Mouse (Mus musculus) hindlimb bud, embryonic 11.5 days (tissue): ENCODE data around the gene Gm11037.
"Not testable (repeated sequence)": the region's sequence is repeated elsewhere in the genome, so short reads cannot be mapped to it uniquely, and the experiment has no call there.

Experiments
- DNase-seq: peaks from one replicate; pipeline ENCODE4 v3.0.0-alpha.2; 2012; ENCODE audit warnings: low read depth, low spot score; ENCODE audit errors: extremely low spot score

The Gm11037 gene

GRCm38 (mm10) chr2:131132930-131133547, at the start of gene Gm11037:
Gm11037 (plus strand) TSS chr2:131133497.
- no peak for DNase-seq

DNA sequence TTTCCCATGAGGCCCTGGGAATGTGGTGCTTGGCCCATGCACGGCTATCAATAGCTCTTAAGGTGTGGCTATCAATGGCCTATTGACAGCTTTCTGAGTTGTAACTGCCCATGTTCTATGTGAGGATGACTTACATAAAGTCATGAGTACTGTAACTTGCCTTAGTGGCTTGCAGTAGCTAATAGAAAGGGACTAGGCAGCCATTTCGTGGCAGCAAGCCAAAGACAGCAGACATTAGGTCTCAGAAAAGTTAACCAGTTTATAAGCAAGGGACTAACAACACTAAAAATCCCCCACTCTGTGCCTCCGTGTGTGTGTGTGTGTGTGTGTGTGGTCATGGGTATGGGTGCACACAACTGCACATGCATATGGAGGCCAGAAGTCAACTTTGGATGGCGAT, 49.1 kb upstream of the Gm11037 start:
- DNase-seq: no peak

- no peak for DNase-seq
These were observed 46.5 kb upstream of the Gm11037 start, which contains the start of gene Siglec1 for GRCm38 (mm10) chr2:131086667-131087390. Siglec1 (minus strand) TSS chr2:131086765.

GRCm38 (mm10) chr2:131088581-131088980, 44.7 kb upstream of the Gm11037 start:
- DNase-seq: no peak

GRCm38 (mm10) chr2:131089634-131090033, 43.7 kb upstream of the Gm11037 start:
- no peak for DNase-seq

DNA sequence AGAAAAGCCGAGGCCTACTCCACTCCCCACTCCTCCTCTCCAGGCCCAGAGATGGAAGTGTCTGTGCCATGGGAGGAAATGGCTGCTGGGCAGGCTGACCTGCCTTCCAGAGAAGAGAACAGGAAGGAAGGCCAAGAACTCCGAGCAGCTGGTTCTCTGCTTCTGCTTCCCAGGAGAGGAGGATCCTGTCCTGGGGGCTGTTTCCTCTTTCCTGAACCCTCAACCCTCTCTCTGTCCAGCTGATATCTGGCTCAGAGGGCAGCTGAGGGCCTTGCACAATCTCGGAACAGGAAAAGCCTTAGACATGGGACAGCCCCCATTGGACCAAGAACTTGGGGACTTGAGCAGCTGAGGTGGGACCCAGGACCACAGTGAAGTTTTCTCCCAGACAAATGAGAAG, 42.4 kb upstream of the Gm11037 start:
- no peak for DNase-seq

- no peak for DNase-seq
These were observed 39.7 kb upstream of the Gm11037 start for GRCm38 (mm10) chr2:131093577-131093976.

- peak; percentile 46 for DNase-seq
These were observed 38.5 kb upstream of the Gm11037 start for GRCm38 (mm10) chr2:131094823-131095222.

- DNase-seq: peak; percentile 20
These were observed 37.0 kb upstream of the Gm11037 start for GRCm38 (mm10) chr2:131096101-131096795.

GRCm38 (mm10) chr2:131097087-131097486, 36.2 kb upstream of the Gm11037 start:
- no peak for DNase-seq

DNA sequence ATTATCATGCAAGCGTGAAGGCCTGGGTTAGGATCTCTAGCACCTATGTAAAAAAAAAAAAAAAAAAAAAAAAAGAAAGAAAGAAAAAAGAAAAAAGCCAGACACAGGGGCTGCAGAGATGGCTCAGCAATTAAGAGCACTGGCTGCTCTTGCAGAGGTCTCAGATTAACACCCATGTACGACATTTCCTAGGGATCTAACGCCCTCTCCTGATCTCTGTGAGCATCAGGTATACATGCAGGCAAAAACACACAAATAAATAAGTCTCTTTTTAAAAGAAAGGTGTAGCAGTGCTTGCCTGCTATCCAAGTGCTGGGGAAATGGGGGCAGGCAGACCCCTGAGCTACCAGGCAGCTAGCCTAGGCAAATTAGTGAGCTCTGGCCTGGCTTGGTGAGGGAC, 31.8 kb upstream of the Gm11037 start:
- no peak for DNase-seq

DNA sequence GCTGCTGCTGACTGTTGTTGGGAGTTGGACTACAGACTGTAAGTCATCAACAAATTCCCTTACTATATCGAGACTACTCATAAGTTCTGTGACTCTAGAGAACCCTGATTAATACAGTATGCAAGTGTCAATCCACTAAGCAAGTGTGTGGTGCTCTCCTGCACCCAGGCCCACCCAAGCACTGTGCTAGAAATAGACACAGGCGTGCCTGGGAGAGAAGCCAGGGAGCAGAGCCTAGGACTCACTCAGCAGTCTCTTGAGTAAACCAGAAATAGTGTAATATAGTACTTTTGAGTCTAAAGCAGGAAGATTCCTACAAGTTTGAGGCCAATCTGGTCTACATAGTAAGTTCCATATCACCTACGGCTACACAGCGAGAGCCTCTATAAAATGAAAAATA, 29.3 kb upstream of the Gm11037 start:
- no peak for DNase-seq

- not testable (repeated sequence) for DNase-seq
These were observed 28.2 kb upstream of the Gm11037 start for GRCm38 (mm10) chr2:131105061-131105460.

DNA sequence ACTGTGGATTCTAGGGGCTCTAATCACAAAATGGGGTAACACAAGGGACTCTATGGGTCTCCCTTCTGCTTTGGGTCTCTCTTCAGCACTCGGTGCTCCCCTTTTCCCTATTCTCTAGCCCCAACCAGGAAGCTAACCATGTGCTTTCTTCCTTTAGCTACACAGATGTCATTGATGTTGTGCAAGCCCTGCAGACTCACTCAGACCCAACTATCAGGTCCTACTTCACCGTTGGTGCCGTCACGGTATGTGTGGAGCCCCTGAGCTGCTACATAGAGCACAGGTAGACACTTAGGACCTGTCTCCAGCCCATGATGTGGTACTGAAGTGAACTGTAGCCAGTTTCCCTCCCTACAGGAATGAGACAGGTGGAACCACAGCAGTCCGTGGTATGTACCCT, 27.3 kb upstream of the Gm11037 start:
- DNase-seq: no peak

DNA sequence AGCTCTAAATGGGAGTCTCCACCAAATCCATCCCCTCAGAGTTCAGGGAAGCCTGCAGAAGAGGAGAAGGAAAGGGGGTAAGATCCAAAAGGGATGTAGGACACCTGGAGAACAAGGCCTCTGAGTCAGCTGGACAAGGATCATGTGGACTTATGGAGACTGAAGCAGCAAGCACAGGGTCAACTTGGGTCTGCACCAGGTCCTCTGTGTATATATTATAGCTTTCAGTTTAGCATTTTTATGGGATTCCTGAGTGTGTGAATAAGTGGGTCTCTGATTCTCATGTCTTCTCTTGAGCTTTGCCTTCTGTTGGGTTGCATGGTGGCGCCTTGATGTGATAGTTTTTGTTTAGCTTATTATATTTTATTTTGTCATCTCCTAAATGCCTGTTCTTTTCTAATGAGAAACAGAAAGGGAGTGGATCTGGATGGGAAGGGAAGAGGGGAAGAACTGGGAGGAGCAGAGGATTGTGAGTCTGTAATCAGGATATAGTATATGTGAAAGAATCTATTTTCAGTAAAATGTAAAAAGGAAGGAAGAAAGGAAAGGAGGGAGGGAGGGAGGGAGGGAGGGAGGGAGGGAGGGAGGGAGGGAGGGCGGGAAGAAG, 14.2 kb upstream of the Gm11037 start:
- no peak for DNase-seq

DNA sequence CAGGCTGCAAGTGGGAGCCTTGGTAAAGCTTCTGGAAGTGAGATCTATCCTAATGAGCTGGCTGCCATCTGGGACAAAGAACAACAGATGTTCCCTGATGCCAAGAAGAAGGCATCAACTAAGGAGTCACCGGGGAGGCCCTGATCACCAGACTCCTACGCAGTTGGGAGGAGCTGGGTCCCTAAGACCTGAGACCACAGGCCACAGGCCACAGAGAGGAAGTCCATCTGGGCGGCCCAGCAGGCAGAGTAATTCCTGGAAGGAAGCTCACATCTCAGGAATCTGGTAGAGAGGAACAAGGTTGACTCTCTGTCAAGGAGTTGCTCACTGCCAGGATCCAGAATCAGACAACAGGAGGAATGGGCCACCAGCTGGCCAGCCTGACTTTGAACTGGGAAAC, 9.1 kb upstream of the Gm11037 start:
- DNase-seq: no peak

DNA sequence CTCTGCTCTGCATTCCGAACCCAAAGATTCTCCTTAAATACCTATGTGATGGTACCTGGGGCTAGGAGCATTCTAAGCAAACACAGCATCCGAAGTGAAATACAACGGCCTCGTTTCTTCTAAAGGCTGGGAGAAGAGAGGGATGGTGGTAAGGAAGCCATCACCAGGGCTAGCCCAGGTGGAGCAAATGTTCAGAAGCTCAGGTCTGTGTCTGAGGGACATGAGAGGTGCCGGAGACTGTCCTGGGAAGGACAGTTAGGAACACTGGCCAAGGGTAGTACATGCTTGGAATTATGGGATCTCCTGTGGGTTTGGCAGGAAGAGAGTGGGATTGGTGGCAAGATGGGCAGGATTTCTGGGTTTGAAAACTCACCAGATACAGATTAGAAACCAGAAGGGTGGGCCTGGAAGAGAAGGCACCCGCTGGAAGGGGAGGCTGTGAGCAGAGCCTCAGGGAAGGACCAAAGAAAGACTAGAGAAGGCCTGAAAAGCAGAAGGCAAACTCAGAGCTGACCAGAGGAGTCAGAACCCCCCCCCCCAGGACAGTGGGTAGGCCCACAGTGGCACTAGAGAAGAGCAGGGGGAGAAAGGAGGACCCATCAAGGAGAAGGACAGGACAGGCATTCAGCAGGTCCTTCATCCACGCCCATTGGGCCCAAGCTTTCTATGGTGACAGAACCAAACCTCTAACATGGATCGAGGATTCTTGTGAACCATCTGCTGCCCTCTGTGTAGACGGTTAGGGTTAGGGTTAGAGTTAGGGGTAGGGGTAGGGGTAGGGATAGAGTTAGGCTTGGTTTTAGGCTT, 7.9 kb upstream of the Gm11037 start:
- DNase-seq: no peak

DNA sequence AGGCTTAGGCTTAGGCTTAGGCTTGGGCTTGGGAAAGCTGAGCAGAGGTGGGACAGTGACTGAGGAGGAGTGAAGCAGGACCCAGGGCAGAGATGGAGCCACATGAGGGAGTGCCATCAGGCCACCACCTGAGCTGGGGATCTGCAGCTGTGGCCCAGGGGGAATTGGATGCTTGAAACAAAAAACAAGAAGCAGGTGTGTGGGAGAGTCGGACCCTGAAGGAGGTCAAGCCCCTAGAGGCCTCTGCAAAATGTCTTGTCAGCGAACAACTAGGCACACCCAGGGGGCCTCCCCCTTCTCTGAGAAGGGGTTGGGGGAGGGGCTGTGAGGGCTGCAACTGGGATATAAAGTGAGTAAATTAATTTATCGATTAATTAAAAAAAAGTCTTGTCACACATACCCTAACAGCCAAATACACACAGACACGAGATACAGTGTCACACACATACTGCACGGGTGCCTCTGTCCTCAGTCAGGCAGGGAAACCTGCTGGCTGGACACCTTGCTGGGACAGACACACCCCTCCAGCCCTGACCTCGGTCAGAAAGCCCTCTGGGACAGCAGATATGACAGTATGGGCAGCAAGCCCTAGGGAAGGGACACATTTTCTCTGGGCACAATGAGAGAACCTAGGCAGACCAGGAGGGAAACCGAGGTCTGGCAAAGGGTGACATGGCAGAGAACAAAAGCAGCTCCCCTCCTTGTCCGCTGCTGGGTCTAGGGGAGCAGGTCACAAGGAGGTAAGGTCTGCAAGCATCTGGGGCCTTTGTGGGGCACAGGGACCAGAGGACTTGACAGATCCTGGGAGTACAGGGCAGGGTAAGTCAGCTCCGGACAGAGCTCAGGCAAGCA, 7.1 kb upstream of the Gm11037 start:
- DNase-seq: no peak

DNA sequence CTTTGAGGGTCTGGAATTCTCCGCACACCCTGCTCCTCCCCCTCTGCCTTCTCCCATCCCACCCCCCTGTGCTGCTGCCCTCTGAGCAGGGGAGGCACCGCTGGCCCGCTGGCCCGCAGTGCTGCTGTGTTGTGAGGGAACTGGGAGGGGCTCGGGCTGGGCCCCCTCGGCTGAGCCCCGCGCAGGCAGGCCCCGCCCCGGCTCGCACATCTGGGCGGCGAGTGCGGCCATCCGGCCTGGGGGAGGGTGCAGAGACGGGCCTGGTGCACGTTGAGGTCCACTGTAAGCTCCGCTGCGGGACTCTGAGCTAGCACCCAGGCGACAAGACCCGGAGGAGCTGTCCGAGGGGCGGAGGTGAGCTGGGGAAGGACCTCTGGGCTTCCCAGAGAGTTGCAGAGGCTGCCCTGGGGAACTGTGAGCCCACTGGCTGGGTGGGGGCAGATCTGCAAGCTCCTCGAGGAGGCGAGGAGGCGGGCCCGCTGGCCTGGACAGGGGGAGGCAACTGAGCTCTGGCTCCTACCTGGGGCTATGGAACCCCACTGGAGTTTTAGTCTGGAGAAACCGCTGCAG, 6.1 kb upstream of the Gm11037 start, which contains the start of gene Hspa12b:
Hspa12b (plus strand) TSS at position 120 of the 570 bp plus-strand sequence.
- peak; percentile 22 for DNase-seq
